Mouse (Mus musculus) ZHBTc4 (cell line): ENCODE results near the gene Fibcd1.
A peak's percentile ranks its signal among the peaks of the same experiment; 100 is the strongest.

Experiments used
- DNase-seq: peaks from one replicate; pipeline ENCODE4 v3.0.0-alpha.2; 2011; ENCODE audit warnings: low read depth, low spot score

Fibcd1 gene

DNA sequence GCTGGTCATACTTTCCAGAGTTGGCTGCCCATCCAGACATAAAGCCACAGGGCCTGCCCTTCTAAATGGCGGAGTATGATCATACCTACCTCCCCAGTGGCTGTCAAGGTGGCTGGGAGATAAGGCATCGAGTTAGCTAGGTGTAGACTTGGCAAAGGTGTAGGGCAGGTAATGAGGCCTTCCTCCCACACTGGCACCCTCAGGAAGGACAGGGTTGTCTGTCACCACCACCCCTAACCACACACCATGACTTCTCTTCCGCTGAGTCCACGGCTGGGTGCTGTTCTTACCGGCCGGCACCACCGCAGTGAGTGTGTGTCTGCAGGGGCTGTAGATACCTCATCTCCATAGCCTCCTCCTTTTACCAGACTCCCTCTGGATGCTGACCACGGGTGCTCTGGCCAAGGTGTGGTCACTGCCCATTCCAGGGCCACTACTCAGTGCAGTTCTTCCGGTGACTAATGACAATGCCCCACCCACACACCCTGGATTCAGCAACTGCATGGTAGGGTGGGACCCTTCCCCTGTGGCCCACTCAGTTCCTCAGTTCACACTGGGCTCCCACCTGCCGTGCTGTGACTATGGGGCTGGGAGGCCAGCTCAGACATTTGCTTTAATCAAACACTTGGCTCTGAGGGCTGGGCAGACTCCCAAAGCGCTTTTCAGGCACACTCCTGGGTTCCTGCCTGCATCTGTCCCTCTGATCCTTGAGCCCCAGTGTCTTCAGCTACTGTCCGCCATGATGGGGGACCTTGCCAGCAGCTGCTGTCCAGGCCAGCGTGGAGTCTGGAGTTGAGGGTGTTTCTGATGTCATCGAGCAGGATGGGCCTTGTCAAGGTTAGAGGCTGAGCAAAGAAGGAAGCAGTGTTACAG, 34.5 kb downstream of the Fibcd1 start:
- no peak for DNase-seq

DNA sequence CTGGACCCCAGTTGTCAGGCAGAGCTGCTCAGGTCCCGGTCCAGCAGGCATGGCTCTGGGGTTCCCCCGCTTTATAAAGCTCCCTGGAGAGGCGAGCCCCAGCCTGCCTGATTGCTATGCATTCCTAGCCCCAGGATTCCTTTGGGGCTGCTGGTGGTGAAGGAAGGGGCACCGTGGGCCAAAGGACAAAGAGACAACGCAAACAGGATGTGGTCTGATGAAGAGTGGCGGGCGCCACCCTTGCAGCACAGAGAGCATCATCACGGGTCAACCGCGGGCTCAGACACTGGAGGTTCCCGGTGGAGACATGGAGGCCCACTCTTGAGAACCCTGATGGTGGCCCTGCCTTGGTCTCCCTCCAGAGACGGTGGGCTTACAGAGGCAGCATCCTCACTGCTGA, 35.4 kb downstream of the Fibcd1 start, which contains the start of gene Qrfp:
Gene Qrfp, minus strand, starts transcription at position 137 of the 400 bp plus-strand sequence.
- DNase-seq = no peak

DNA sequence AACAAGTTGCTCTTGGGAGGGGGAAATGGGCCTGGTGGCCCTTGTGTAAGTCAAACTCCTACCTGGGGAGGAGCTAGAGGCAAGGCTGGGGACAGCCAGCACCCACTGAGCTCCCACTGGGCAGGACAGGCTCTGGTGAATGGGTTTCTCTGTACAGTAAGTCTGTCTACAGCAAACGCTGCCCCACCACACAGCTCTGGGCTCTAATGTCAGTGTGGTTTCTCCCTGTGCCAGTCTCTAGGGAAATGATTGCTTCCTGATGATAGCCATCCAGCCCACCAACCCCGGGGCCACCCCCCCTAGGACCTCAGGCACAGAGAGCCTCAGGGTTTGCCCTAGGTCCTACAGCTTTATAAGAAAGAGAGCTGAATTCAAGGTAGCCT, 36.5 kb downstream of the Fibcd1 start:
- DNase-seq = no peak

DNA sequence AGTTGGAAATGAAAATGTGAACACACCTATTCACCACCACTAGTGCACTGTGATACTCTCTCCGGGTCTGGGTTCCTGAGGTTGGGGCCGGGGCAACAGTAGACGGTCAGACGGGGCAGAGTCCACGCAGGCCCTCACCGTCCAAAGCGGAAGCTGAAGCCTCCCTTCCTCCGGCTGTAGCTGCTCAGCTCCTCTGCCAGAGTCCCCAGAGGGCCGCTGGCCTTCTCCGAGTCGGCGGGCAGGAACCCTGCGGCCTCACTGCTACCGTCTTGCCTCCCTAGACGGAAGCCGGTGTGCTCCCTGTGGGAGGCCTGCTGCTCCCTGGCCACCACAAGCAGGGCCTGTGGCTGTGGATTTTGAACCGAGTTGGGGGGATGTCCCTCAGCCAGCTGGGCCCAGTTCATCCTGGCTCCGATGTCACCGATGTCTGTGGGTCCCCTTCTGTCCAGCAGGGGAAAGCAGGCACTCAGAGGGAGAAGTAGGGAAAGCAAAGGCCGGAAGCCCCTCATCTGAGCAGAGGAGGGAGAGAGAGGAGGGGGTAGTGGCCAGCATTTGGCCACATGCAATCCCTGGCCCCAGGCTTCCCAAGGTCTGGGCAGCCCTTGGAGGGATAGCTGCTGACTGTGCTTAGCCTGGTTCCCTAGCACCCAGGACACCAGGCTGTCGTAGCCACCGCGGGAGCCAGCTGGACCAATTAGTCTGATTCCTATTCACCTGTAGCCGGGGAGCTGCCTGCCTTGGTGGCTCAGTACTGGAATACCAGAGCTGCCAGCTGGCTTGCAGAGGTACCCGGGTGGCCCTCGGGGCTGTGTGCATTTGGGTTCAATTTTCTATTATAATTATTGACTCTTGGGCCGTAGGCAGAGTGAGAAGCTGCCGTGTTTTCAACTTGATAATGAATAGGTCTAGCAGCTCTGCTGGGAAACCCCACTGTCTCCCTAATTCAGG, 37.1 kb downstream of the Fibcd1 start:
- no peak for DNase-seq

DNA sequence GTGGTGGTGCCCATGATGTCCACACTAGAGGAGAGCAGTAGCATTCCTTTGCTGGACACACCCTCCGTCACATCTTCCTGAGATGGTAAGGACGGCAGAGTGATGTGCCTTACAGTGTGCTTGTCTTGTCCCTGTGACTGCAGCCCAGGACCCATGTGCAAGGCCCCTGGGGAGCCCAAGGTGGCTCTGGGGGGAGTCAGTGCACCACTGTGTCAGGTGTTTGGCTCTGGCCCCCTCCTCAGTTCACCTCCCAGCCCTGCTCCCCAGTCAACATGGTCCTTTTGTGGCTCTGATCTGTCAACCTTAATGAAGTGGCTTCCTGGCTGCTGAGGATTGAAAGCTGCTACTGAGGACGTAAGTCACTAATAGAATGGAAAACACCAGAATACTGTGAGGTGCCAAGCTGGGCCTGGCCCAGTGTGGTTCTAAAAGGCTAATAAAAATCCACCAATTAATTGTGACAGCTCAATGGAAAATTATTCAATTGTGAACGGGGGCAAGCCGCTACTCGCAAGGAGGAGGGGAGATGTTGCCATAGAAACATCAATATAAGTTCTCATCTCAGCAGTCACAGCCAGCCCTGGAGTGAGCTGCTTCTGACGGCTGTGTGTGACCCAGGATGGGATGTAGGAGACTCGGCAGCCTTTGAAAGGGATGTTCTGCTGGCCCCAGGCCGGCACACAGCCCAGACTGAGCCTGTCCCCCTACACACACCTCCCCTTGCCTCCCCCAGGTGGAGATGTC, 39.0 kb downstream of the Fibcd1 start:
- DNase-seq = no peak

DNA sequence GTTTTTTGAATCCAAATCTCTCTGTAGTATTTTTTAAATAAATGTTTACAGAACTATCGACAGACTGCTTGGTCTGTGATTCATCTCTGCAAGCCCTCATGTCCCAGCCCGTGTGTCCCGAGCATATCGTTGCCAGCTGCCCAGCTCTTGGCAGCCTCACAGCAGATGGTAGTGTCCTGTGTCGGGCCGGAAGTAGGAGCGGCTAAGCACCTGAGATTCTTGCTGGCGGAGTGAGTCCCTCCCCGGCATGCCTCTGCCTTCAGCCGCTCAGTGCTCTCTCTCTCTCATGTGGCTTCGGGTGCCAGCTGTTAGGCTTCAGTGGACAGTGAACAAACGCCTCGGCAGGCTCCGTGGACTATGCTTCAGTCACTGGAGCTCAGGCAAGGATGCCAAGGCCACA, 42.3 kb downstream of the Fibcd1 start:
- no peak for DNase-seq

DNA sequence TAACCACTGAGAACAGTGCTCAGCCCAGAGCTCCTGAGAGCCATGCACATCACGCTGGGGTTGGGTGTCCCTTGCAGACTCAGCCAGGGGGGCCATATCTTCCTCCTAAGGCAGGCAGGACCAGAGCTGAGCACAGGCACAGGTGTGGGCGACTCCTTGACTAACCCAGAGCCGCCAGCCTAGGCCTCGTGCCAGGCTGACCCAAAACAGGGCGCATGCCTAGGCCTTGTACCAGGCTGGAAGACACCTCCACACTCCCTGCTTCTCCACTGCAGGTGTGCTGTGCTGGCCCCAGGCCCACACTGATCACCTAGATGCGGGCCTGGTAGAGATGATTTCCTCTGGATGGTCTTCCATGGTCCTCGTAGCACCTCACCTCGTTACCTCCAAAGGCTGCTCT, 43.0 kb downstream of the Fibcd1 start:
- DNase-seq = no peak

DNA sequence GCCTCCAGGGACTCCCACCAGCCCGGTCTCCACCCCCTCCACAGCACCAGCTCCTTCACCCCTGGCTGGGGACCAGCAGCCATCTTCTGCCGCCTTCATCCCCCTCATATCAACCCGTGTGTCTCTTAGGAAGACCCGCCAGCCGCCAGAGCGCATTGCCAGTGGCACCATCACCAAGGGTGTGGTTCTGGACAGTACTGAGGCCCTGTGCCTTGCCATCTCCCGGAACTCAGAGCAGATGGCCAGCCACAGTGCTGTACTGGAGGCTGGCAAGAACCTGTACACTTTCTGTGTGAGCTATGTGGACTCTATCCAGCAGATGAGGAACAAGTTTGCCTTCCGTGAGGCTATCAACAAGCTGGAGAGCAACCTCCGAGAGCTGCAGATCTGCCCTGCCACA, 44.4 kb downstream of the Fibcd1 start:
- peak; percentile 35 for DNase-seq

DNA sequence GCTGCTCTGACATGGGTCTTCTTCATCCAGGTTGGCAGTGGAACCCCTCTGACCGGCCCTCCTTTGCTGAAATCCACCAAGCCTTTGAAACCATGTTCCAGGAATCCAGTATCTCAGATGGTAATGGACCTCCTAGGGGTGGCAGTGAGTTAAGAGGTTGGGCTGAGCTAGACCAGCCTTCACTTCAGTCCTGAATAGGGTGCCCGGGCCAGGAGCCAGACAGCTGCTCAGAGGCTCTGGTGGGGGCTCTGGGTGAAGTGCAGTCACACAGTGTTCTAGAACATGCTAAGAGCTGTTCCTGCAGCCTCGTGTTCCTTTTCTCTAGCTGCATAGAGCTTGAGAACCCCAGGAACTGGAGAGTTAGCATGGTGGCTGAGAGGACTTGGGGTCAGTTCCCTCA, 48.9 kb downstream of the Fibcd1 start:
- DNase-seq = no peak

DNA sequence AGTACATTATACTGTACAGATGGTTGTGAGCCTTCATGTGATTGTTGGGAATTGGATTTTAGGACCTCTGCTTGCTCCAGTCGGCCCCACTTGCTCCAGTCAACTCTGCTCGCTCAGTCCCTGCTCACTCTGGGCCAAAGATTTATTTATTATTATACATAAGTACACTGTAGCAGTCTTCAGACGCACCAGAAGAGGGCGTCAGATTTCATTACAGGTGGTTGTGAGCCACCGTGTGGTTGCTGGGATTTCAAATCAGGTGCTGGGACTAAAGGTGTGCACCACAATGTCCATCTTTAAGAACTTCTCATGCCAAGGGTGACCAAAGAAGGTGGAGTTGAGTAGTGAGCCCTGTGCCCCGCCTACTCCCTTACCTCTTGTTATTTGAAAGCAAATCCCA, 53.2 kb downstream of the Fibcd1 start:
- DNase-seq = no peak

DNA sequence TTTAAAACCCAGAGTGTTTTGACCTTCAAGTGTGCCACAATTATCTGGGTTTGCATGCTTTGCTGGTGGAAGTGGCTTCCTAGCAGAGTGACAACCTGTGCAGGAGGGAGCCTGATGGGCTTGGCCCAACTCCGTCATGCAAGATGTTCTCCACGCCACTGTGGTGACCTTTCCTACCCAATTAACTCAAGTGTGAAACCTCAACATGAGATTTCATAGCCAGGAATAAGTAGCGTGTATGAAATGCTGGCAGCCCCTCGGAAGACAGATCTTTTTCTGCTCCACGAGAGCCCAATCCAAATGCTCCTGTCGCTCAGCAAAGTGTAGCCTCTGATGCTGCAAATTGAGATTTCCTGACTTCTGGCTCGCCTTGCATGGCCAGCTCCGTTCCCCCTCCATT, 54.5 kb downstream of the Fibcd1 start:
- DNase-seq = no peak

DNA sequence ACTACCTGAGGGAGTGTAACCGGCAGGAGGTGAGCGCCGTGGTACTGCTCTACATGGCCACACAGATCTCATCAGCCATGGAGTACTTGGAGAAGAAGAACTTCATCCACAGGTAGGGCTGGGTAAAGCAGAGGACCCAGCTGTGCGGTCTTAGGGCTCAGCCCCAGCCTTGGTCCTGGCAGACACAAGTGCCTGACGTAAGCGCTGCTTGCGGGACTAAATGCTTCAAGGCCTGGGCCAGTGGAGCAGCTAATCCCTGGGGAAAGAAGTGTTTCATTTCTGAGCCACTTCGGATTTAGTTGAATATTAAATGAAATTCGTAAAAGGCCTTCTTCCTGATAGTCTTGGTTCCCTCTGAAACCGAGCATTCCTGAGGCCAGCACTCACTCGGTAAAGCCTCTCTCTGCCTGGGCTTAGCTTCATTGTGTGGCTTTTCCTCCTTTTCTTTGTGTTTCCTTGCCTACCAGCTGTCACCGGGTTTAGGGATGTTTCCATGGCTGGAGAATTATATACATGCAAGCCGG, 55.0 kb downstream of the Fibcd1 start:
- DNase-seq = no peak

DNA sequence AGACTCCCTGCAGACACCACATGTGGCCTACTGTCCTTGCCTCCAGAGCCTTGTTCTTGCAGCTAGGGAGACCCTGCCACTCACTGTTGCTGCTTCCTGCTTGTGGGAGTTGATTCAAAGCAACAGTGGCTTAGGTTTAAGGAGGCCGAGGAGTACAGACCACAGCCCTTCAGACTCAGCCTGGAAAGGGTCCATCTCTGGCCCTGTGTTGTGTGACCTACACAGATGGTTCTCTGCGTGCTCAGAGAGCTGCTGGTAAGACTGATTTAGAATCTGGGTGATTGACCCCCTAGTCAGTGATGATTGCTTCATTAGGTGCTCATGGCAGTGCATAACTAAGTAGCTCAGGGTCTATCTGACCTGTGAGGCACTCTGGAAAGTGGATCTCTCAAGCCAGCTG, 56.6 kb downstream of the Fibcd1 start:
- no peak for DNase-seq

DNA sequence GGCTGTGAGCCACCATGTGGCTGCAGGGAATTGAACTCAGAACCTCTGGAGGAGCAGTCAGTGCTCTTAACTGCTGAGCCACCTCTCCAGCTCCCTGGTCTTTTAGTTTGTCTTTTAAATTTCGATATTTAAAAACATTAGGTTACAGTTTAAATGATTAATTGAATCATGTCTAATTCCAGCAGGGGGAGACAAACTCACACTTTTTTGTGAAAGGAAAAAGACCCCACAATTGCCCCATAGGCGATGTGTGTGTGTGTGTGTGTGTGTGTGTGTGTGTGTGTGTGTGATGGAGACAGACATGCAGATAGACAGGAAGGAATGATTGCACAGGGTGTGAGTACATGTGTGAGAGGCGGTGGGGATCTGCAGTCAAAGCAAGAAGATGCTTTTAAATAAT, 57.6 kb downstream of the Fibcd1 start:
- no peak for DNase-seq

DNA sequence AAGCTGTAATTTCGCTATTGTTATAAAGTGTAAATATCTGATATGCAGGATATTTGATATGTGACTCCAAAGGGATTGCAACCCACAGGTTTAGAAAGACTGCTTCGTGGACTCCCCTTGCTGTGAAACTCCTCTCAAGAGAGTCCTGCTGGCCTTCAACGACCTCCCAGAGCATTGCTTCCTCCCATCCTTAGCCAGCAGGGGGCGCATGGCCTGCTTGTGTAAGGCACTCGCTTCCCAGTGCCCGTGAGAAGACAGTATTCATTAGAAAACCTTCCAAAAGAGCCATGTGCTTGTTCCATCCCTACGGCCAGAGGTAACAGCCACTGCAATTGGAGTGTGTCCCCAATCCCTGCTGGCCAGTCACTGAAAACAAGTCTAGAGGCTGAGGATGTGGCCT, 58.8 kb downstream of the Fibcd1 start:
- peak; percentile 87 for DNase-seq

DNA sequence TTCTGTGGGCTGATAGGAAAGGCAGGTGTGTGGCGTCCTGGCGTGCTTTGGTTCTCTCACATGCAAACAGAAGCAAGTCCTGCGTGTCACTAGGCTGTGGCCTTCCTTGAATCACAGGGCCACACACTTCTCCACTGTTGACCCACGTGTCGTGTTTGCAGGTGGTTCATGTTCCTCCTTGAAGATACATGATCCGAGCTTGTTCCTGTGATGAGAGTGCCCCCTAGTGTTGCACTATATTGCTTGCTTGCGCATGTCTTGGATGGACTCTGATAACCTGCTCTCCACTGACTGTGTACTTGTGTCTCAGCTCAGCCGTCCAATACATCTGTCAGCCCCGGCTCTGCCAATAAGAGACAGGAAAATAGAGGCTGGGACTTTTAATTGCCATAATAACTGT, 60.7 kb downstream of the Fibcd1 start:
- peak; percentile 83 for DNase-seq

DNA sequence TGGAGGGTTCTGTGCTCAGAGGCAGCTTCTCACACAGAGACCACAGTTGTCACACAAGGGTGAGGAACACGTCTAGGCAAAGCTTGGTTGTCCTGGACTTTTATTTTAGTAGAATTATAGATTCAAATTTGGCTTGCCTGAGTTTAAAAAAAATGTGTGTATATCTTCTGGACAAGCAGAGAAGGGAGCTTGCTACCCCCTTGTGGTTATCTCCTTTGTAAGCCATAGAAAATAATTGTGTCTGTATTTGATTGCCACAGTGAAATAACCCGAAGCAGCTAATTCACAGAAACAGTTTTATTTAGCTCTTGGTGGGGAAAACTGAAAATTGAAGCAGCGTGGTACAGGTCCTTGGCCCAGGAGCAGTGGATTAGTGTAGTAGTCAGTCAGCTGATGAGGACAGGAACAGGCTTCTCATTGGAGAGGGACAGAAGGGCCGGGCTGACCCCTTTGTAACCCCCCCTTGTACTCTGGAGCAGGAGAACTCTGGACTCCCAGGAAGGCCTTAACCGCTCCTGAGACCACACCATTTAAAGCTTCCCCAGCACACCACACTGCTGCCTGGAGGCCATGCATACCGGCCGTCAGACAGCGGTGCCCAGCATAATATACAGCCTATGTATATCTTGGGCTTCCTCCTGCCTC, 62.7 kb downstream of the Fibcd1 start:
- no peak for DNase-seq

DNA sequence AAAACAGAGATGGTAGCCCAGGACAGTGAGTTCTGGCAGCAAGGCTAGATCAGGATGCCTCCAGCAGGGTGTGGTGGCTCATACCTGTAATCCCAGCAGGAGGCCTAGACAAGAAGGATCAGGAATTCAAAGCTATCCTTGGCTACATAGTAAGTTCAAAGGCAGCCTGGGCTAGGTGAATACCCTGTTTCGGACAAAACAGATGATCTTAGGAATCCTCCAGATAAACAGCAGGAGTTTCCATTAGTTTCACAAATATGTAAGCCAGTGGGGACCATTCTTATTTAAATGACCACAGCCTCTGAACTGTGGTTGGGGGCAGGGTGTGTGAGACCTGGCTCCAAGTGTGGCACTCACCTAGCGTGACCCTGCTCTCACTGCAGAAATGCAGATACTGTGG, 66.5 kb downstream of the Fibcd1 start:
- DNase-seq = peak; percentile 92

DNA sequence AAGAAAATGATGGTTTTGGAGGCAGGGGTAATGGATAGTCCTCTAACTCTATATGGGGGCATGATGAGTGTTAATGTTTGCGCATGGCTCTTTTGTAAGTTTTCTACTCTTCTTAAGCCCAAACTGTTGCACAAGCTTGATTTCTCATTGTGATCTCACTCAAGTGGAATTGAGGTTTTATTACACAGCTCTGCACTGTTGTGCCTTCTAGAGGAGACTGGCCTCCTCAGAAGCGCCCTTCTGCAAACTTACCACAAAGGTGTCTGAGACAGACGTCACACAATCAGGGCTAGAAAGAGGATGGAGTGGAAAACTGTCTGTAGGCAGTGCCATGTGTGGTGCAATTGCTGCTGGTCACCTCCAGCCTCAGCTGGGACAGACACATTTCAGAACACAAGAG, 69.3 kb downstream of the Fibcd1 start:
- DNase-seq = no peak

DNA sequence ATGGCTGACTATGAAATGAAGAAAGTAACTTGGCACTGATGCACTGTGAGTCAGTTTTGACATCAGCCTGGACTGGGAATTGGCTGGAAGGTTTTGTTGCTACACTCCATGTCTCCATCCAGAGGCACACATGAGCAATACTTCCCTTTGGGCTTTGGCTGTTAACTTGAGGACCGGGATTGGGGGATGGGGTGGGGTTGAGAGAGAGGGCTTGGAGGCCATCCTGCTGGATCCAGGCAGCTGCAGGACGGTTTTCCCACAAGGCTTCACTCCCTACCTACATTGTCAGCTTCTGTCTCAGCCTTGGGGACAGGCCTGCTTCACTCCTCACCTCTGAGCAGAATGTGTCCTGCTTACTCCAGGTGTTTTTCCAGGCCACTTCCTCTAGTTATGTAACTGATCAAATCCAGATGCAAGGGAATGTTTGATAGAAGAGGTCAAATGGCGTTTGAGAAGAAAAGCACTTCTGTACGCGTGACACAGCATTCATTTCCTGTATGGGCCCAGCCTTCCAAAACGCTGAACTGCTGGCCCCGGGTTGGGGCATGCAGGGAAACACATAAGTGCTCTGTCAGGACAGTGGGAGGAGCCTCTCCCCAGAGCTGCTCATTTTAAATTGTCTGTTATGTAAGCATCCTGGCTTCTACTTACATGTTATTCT, 74.9 kb downstream of the Fibcd1 start:
- DNase-seq = peak; percentile 50
